Mouse (Mus musculus) hindbrain, embryonic 12.5 days (tissue): ENCODE measurements around the gene Zmynd11. TPM values are rescaled to one million over a fixed set of nuclear protein-coding genes. Genes with fewer than 3 reads are reported as not detected.

Source experiments
- ATAC-seq: fragments of 200-750 bp; cut with Nextera tagmentation; 2 replicates; pipeline ENCODE4 v1.8.0; 2017; ENCODE audit warnings: moderate TSS enrichment; ENCODE audit not compliant: low FRiP score
- H3K27ac ChIP-seq: fragments of 300-500 bp; sonication (generic); 2 replicates; pipeline ENCODE4 v1.5.1; 2016; ENCODE audit warnings: mild to moderate bottlenecking
- H3K27me3 ChIP-seq: fragments of 300-500 bp; sonication (generic); 2 replicates; pipeline ENCODE4 v1.6.1; 2016; ENCODE audit warnings: mild to moderate bottlenecking
- H3K36me3 ChIP-seq: fragments of 300-500 bp; sonication (generic); 2 replicates; pipeline ENCODE4 v1.6.1; 2016; ENCODE audit warnings: mild to moderate bottlenecking
- H3K4me1 ChIP-seq: fragments of 300-500 bp; sonication (generic); 2 replicates; pipeline ENCODE4 v1.6.1; 2016
- H3K4me2 ChIP-seq: fragments of 300-500 bp; sonication (generic); replicated peaks from 2 replicates; pipeline ENCODE4 v1.6.1; 2016; ENCODE audit warnings: mild to moderate bottlenecking
- H3K4me3 ChIP-seq: fragments of 300-500 bp; sonication (generic); 2 replicates; pipeline ENCODE4 v1.5.1; 2016; ENCODE audit warnings: mild to moderate bottlenecking
- H3K9ac ChIP-seq: fragments of 300-500 bp; sonication (generic); 2 replicates; pipeline ENCODE4 v1.6.1; 2016; ENCODE audit warnings: mild to moderate bottlenecking, moderate library complexity
- H3K9me3 ChIP-seq: fragments of 300-500 bp; sonication (generic); replicated peaks from 2 replicates; pipeline ENCODE4 v1.6.1; 2016; ENCODE audit warnings: mild to moderate bottlenecking
- WGBS: fragments of 180-500 bp; shearing (Covaris S2); methylation state at CpG from one replicate; pipeline ENCODE4 v1.1.7; 2016; 5-methylcytosine and 5-hydroxymethylcytosine counted together
- polyA plus RNA-seq: library from polyadenylated mRNA; unstranded; fragments of >200 nt; fragmentation: Nextera tagmentation; extraction: Ambion mirVana; gene quantifications from 2 replicates; pipeline ENCODE4 v1.2.1, GENCODE M21; 2016

Zmynd11 gene
- polyA plus RNA-seq, 1 experiment from 2014 or later = 158 TPM

DNA sequence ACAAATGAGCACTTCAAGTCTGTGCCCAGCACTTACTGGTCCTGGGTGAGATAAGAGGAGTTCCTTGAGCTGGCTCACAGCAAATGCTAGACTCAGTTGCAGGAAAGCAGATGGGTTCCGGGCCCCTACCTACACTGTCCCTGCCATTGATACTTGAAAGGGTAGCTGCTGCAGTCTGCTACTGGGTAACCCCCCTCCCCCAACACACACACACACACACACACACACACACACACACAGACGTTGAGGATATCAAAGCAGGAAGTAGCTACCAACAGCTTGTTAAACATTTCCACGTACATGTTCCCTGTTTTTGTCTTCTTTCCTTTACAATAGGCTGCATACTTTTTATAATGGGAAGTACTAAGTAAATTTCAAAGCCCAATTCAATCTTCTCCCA is 127.2 kb downstream of the Zmynd11 start:
- H3K4me3 ChIP-seq = no peak overlapping the region
- H3K27ac ChIP-seq = no peak overlapping the region
- no peaks in the 10 kb centered on the region for H3K4me1 ChIP-seq
- H3K9ac ChIP-seq = no peak overlapping the region
- 64% methylated on average over 3 of the region's 3 CpGs for WGBS
- no peak overlapping the region for H3K4me2 ChIP-seq
- no peaks in the 10 kb centered on the region for H3K9me3 ChIP-seq
- 0 out of 2 replicates have a peak, but pooled peaks cover 4% of the 10 kb centered on the region for H3K36me3 ChIP-seq
- no peak for ATAC-seq
- H3K27me3 ChIP-seq = no peaks in the 10 kb centered on the region

DNA sequence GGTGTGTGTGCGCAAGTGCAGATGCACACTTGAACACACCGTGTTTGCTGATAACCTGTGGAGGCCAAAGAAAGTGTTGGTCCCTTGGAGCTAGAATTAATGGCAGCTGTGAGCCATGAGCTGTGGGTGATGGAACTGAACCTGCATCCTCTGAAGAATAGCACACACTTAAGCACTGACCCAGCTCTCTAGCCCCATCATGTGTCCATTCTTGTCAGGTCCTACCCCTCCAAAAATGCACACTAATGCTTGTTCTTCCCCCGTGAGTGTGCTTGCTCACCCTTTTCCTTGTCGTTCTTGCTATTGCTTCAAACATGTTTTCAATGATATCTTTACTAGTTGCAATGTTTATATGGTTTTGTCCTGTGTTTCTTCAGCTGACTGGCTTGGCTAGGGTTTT is 128.6 kb downstream of the Zmynd11 start:
- Histone ChIP-seq H3K27me3 (no peaks in the 10 kb centered on the region), H3K9me3 (no peaks in the 10 kb centered on the region), H3K4me1 (no peaks in the 10 kb centered on the region), H3K36me3 (0 out of 2 replicates have a peak, but pooled peaks cover 4% of the 10 kb centered on the region), H3K4me2 (no peak overlapping the region), H3K9ac (no peak overlapping the region), H3K27ac (no peak overlapping the region), H3K4me3 (no peak overlapping the region)
- ATAC-seq = no peak
- 59% methylated on average over 4 of the region's 4 CpGs for WGBS

DNA sequence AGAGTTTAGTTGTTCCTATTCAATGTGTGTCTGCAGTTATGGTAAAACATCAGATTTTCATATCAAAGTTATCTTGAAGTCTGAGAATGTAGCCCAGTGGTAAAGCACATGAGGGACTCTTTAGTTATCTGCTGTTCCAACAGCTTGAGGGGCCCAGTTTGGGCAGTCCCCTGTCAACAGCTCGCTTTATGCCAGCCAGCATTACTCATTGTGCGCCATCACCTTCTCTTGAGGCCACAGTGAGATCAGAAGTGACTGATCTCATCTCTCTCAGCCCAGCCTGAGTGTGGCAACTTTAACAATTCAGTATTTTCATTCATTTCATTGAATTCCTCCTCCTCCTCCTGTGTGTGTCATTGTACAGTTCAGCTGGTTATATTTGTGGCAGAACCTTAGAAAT is 129.2 kb downstream of the Zmynd11 start:
- Histone ChIP-seq H3K4me2 (no peak overlapping the region), H3K9ac (no peak overlapping the region), H3K27ac (no peak overlapping the region), H3K36me3 (0 out of 2 replicates have a peak, but pooled peaks cover 4% of the 10 kb centered on the region), H3K9me3 (no peaks in the 10 kb centered on the region), H3K27me3 (no peaks in the 10 kb centered on the region), H3K4me3 (no peak overlapping the region), H3K4me1 (no peaks in the 10 kb centered on the region)
- WGBS = 83% methylated on average over 2 of the region's 2 CpGs
- no peak for ATAC-seq
